Comparison of ENCODE assay signal across 20 mouse cellular contexts in genomic region chr10:17275214-17275613, GRCm38 (mm10).
"Had no signal": no experiment of that assay in that cellular context is flagged by ENCODE, and none has a peak within 500 bp of the region (broad histone marks: within the 10 kb centered on the region; RNA-seq: fewer than 3 reads in every experiment).

No protein-coding gene starts in this region.

- ATAC-seq: liver, postnatal 0 days; lung, postnatal 0 days; midbrain, embryonic 13.5 days; midbrain, embryonic 16.5 days had no signal

- DNase-seq: kidney, adult 18-20 months; kidney, adult 9 months; kidney, postnatal 25 days; layer of hippocampus, adult 9-11 months; liver; liver, postnatal 0 days; lung, embryonic 14.5 days; right cerebral cortex, postnatal 25 days; thymus, adult 18-20 months; thymus, postnatal 4 days had no signal

- H3K36me3 ChIP-seq: limb, embryonic 10.5 days; limb, embryonic 13.5 days; midbrain, embryonic 10.5 days; midbrain, embryonic 13.5 days had no signal

- H3K27ac ChIP-seq: kidney, postnatal 0 days; layer of hippocampus, adult 2 months; limb, embryonic 10.5 days; limb, embryonic 13.5 days; liver, embryonic 14.5 days; midbrain, embryonic 10.5 days; midbrain, embryonic 13.5 days had no signal

- H3K4me2 ChIP-seq: limb, embryonic 13.5 days; lung, embryonic 14.5 days; midbrain, embryonic 13.5 days had no signal

- H3K4me3 ChIP-seq: layer of hippocampus, adult 2 months; limb, embryonic 10.5 days; limb, embryonic 13.5 days; midbrain, embryonic 10.5 days; midbrain, embryonic 13.5 days; myocyte had no signal

- H3K27me3 ChIP-seq: limb, embryonic 13.5 days; midbrain, embryonic 13.5 days had no signal

- H3K9me3 ChIP-seq: limb, embryonic 10.5 days; midbrain, embryonic 10.5 days; midbrain, embryonic 13.5 days had no signal

- H3K4me1 ChIP-seq: limb, embryonic 10.5 days; limb, embryonic 13.5 days; midbrain, embryonic 10.5 days; midbrain, embryonic 13.5 days had no signal

- H3K9ac ChIP-seq: limb, embryonic 13.5 days; liver, embryonic 14.5 days; liver, postnatal 0 days; lung, embryonic 14.5 days; midbrain, embryonic 13.5 days had no signal
